Mouse (Mus musculus): ENCODE measurements around the gene Dct. TPM values are rescaled to one million over a fixed set of nuclear protein-coding genes. Genes with fewer than 3 reads are reported as not detected.

Gene Dct
- polyA plus RNA-seq, 1 experiment from 2014 or later = 1.1 TPM

DNA sequence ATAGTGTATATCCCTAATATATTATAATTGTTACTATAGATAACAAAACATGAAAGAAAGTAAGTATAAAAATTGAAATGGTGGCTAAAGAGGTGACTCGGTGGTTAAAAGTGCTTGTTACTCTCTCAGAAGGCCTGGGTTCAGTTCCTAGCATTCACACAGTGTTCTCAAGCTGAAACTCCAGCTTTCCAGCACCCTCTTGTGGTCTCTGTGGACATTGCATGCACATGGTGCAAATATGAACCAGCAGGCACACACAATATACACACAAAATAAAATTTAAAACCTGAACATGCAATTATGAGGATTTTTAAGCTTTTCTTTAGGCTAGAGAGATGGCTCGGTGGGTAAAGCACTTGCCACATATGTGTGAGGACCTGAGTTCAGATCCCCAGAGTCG, 24.5 kb downstream of the Dct start:
- H3K27ac ChIP-seq = no peak overlapping the region
- ATAC-seq (ENCODE audit: low FRiP score) = no peak
- no peaks in the 10 kb centered on the region for H3K27me3 ChIP-seq
- H3K9ac ChIP-seq = no peak overlapping the region
- no peak overlapping the region for H3K4me3 ChIP-seq
- no peaks in the 10 kb centered on the region for H3K36me3 ChIP-seq
- no peak overlapping the region for H3K4me2 ChIP-seq
- H3K4me1 ChIP-seq (replicated peaks) = no peaks in the 10 kb centered on the region; the same call in 1 of the 2 replicates
- WGBS = 94% methylated on average over 3 of the region's 3 CpGs
- peaks cover 26% of the 10 kb centered on the region for H3K9me3 ChIP-seq

DNA sequence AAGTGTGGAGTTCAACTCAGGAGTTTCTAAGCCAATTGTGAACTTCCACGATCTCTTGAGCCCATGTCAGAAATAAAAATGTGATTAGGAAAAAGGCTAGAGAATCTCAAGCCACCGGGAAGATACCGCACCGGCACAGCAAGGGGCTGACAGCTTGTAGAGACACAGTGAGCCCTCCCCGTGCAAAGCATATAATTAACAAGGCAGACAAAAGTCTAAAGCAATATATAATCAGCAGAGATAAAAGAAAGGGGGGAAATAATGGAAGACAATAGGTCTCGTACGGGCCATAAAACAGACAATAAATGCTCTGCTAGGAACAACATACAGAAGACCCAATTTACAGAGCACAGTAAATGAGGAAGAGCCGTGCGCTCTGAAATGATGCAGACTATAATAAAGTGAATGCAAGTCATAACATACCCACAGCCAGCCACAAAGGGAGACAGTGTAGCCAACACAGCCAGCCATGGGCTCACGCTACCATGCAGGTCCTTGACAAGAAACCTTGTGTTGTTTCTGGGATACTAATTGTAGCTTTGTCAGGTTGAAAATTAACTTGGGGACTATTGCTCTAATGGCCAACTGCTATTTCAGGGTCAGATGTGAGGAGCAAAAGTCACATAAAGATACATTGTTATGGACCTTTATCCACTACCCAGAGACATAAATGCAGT, 30.0 kb downstream of the Dct start:
- no peaks in the 10 kb centered on the region for H3K27me3 ChIP-seq
- no peak overlapping the region for H3K9ac ChIP-seq
- H3K36me3 ChIP-seq = no peaks in the 10 kb centered on the region
- no peak overlapping the region for H3K4me2 ChIP-seq
- H3K27ac ChIP-seq = no peak overlapping the region
- ATAC-seq (ENCODE audit: low FRiP score) = no peak
- H3K4me1 ChIP-seq (replicated peaks) = no peaks in the 10 kb centered on the region; the same call in 1 of the 2 replicates
- 42% methylated on average over 10 of the region's 10 CpGs for WGBS
- H3K4me3 ChIP-seq = no peak overlapping the region
- H3K9me3 ChIP-seq = no peaks in the 10 kb centered on the region

DNA sequence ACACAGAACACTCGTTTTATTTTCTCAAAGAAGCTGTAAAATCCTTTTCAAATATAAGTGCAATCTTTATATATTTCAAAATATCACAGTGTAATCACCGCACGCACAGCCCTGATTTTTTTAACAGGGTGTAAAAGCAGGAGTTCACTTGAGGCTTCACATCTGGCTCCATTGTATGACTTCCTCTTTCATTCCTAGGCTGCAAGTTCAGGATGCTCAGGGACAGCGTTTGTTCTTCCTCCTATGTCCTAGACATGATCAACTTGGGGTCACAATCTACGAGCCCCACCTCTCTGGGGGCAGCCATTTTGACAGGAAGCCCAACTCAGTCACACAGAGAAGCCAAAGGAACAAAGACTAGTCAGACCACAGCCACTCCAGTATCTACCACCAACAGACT, 32.7 kb downstream of the Dct start:
- no peak overlapping the region for H3K4me2 ChIP-seq
- no peak overlapping the region for H3K27ac ChIP-seq
- H3K4me3 ChIP-seq = no peak overlapping the region
- no peaks in the 10 kb centered on the region; the same call in 1 of the 2 replicates for H3K4me1 ChIP-seq (replicated peaks)
- H3K9ac ChIP-seq = no peak overlapping the region
- H3K36me3 ChIP-seq = no peaks in the 10 kb centered on the region
- WGBS = 88% methylated on average over 5 of the region's 5 CpGs
- no peaks in the 10 kb centered on the region for H3K9me3 ChIP-seq
- 0 out of 2 replicates have a peak, but pooled peaks cover 5% of the 10 kb centered on the region for H3K27me3 ChIP-seq
- ATAC-seq (ENCODE audit: low FRiP score) = no peak

DNA sequence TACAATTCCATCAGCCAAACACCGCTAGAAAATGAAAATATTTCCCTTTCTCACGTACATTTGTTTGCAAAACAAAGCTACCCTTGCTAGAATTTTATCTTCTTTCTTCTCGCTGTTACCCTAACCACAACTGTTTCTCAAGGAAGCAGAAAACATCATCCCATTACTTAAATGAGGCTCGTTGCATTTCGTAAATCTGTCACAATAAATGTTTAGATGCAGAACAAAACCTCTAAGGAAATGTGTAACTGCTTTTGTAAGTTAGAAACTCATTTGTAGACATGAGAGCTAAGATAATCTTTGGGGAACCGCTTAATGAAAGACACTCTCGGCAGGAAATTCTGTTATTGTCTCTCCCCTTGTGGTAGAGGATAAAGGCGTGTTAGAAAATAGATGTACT, 38.8 kb downstream of the Dct start:
- no peaks in the 10 kb centered on the region for H3K9me3 ChIP-seq
- no peaks in the 10 kb centered on the region for H3K36me3 ChIP-seq
- ATAC-seq (ENCODE audit: low FRiP score) = no peak
- WGBS = 69% methylated on average over 8 of the region's 8 CpGs
- H3K9ac ChIP-seq = no peak overlapping the region
- no peak overlapping the region for H3K27ac ChIP-seq
- H3K4me1 ChIP-seq (replicated peaks) = no peaks in the 10 kb centered on the region
- H3K27me3 ChIP-seq = 0 out of 2 replicates have a peak, but pooled peaks cover 5% of the 10 kb centered on the region
- no peak overlapping the region for H3K4me2 ChIP-seq
- no peak overlapping the region for H3K4me3 ChIP-seq

DNA sequence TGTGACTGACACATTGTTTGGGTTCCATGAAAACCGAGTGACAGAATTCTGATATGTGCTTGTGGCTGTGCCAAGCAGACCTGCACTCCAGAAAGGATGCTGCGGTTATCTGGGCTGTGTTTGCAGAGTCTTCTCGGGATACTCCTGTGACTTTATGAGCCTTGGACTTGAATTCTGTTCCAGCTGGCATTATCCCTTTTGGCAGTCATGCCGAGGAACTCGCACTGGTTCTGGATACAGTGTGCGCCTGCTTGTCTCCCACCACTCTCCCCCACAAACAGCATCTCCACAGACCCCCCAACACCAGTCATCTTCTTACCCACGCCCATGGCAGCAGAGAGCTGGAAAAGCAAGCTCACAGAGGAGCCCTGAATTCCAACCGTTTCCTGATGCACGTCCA, 42.5 kb downstream of the Dct start:
- Histone ChIP-seq H3K4me1 (replicated peaks) (no peaks in the 10 kb centered on the region), H3K36me3 (no peaks in the 10 kb centered on the region), H3K4me3 (no peak overlapping the region), H3K9me3 (no peaks in the 10 kb centered on the region), H3K4me2 (no peak overlapping the region), H3K27ac (no peak overlapping the region), H3K27me3 (peaks cover 3% of the 10 kb centered on the region; the same call in 1 of the 2 replicates), H3K9ac (no peak overlapping the region)
- no peak for ATAC-seq (ENCODE audit: low FRiP score)
- WGBS = 81% methylated on average over 9 of the region's 9 CpGs

DNA sequence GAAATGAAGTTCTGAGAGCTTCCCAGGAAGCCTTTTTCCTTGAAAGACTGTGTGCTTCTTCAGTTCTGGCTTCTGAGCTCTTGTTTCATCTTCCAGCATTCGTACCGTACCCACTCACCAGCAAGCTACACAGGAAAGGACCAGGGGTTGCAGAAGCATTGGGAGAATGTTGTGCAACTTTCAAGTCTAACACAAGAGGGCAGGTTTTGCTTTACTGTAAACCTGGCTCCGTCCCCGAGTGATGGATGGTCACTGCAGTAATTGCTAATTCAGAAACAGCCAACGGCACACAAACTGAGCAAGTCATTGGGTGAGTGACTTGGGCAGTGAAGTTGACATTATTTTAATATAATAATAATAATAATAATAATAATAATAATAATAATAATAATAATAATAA, 46.3 kb downstream of the Dct start:
- no peaks in the 10 kb centered on the region for H3K36me3 ChIP-seq
- no peak overlapping the region for H3K4me3 ChIP-seq
- WGBS = 20% methylated on average over 5 of the region's 5 CpGs
- H3K4me1 ChIP-seq (replicated peaks) = peaks cover 17% of the 10 kb centered on the region
- H3K9me3 ChIP-seq = no peaks in the 10 kb centered on the region
- no peak overlapping the region for H3K27ac ChIP-seq
- ATAC-seq (ENCODE audit: low FRiP score) = peak; percentile 27; the same call in 1 of the 2 replicates
- H3K27me3 ChIP-seq = peaks cover 7% of the 10 kb centered on the region; the same call in 1 of the 2 replicates
- H3K4me2 ChIP-seq = no peak overlapping the region
- H3K9ac ChIP-seq = no peak overlapping the region

DNA sequence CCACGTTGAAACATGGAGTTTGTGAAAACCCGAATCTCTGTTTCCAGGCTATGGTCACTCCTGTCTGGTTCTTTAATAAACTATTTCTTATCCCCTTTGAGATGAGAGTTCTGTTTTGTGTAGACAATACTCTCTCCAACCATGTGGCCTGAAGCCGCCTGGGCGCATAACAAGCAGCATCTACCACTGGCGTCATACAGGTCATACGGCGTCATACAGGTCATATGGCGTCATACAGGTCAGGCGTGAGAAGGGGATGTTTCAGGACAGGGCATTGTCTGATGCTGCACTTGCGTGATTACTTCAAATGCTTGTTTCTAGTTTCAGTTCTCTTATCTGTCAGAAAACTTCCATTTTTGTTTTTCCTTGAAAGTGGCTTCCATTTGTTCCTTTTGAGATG, 47.6 kb downstream of the Dct start:
- Histone ChIP-seq H3K9ac (no peak overlapping the region), H3K4me3 (no peak overlapping the region), H3K4me2 (no peak overlapping the region), H3K4me1 (replicated peaks) (peaks cover 20% of the 10 kb centered on the region), H3K9me3 (no peaks in the 10 kb centered on the region), H3K27ac (no peak overlapping the region), H3K36me3 (no peaks in the 10 kb centered on the region), H3K27me3 (peaks cover 12% of the 10 kb centered on the region)
- 92% methylated on average over 10 of the region's 10 CpGs for WGBS
- no peak for ATAC-seq (ENCODE audit: low FRiP score)

DNA sequence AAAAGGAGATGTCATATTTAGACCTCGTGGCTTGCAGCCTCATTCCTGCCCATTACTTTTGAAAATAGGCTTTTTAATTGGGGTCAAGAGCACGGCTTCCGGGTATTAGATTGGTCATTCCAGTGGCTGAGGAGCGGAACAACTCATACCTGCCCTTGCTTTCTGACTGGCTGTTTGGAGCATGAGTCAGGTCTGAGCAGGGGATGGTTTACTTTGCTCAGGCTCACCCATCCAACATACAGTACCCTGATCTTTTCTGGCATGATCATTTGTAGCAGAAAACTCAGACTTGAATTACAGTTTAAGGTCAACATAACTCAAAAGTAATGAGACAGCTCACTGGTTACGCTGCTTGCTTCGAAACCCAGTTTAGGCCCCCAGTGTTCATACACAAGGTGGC, 58.2 kb downstream of the Dct start:
- WGBS = 97% methylated on average over 6 of the region's 6 CpGs

DNA sequence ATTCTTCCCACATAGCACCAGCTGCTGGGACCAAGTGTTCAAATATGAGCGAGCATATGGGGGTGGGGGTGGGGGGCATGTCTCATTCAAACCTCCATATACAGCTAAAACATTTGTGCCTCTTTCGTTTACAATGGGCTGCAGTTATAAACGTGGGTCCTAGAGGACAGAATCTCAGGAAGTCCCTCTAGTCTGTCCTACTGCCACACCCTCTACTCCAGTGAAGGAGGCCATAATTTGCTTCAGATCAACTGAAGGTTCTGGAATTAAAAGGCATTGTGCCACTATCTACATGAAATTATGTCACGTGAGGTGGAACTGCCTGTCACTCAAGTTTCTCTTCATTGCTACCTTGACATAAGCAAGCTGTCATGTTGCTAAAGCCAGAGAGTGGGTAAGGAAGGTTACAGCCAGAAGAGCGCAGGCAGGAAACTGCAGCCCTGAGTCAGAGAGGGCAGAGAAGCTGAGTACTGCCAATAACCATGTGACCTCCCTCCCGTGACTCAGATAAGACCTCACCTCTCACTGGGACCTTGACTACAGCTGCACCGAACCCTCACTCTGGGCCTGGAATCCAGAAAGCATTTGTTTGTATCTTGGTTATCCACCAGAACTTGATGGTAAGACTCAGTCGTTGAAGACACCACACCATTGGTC, 59.3 kb downstream of the Dct start:
- H3K27ac ChIP-seq = no peak overlapping the region
- 0 out of 2 replicates have a peak, but pooled peaks have one; percentile 32 for ATAC-seq (ENCODE audit: low FRiP score)
- H3K27me3 ChIP-seq = no peaks in the 10 kb centered on the region
- no peak overlapping the region for H3K4me2 ChIP-seq
- H3K9ac ChIP-seq = no peak overlapping the region
- H3K36me3 ChIP-seq = no peaks in the 10 kb centered on the region
- H3K4me3 ChIP-seq = no peak overlapping the region
- no peaks in the 10 kb centered on the region; the same call in 1 of the 2 replicates for H3K4me1 ChIP-seq (replicated peaks)
- 76% methylated on average over 8 of the region's 8 CpGs for WGBS
- H3K9me3 ChIP-seq = no peaks in the 10 kb centered on the region

More for the DNA sequence above, 58.2 kb downstream of the Dct start:
- H3K4me1 ChIP-seq (replicated peaks) = no peaks in the 10 kb centered on the region; the same call in 1 of the 2 replicates
- H3K36me3 ChIP-seq = no peaks in the 10 kb centered on the region
- H3K9ac ChIP-seq = no peak overlapping the region
- H3K4me2 ChIP-seq = no peak overlapping the region
- ATAC-seq (ENCODE audit: low FRiP score) = no peak
- H3K27me3 ChIP-seq = no peaks in the 10 kb centered on the region
- no peak overlapping the region for H3K27ac ChIP-seq
- no peak overlapping the region for H3K4me3 ChIP-seq
- no peaks in the 10 kb centered on the region for H3K9me3 ChIP-seq

DNA sequence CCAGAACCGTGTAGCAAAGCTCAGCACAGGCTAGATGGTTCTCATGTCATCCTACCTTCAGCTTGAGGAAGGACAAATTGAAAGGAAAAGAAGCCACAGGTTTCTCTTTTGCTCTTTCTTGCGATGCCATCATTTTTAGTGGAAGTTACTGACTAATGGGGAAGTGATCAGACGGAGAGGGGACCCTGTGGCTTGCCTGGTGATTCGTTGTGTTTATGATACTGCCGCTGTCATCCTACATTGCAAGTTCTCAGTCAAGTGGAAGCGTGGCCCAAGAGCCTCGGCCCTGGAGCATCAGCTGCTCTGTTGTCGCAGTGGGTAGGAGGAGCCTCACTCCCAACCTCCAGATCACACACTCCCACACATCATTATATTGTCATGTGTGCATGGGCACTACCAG, 61.8 kb downstream of the Dct start:
- Histone ChIP-seq H3K27me3 (no peaks in the 10 kb centered on the region), H3K27ac (no peak overlapping the region), H3K9ac (no peak overlapping the region), H3K9me3 (no peaks in the 10 kb centered on the region), H3K4me3 (no peak overlapping the region), H3K36me3 (no peaks in the 10 kb centered on the region), H3K4me1 (replicated peaks) (no peaks in the 10 kb centered on the region; the same call in 1 of the 2 replicates), H3K4me2 (no peak overlapping the region)
- no peak for ATAC-seq (ENCODE audit: low FRiP score)
- 82% methylated on average over 8 of the region's 8 CpGs for WGBS

DNA sequence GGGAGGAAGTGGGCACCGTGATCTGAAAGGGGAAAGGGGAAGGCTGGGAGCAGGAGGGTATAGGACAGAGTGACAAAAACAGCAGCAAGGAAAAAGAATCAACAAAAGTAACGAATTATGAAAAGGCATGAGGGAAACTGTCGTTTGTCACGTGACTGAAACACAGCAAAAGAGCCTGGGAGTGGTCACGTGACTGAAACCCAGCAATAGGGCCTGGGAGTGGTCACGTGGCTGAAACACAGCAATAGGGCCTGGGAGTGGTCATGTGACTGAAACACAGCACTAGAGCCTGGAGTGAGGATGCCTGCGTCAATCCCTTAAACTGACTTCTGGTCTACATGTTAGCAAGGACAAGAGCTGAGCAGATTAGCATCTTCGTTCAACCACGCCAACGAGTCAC, 63.6 kb downstream of the Dct start:
- no peaks in the 10 kb centered on the region for H3K9me3 ChIP-seq
- no peaks in the 10 kb centered on the region for H3K36me3 ChIP-seq
- no peak overlapping the region for H3K27ac ChIP-seq
- 84% methylated on average over 10 of the region's 10 CpGs for WGBS
- H3K9ac ChIP-seq = no peak overlapping the region
- H3K4me3 ChIP-seq = no peak overlapping the region
- no peak overlapping the region for H3K4me2 ChIP-seq
- ATAC-seq (ENCODE audit: low FRiP score) = no peak
- no peaks in the 10 kb centered on the region; the same call in 1 of the 2 replicates for H3K4me1 ChIP-seq (replicated peaks)
- no peaks in the 10 kb centered on the region for H3K27me3 ChIP-seq

DNA sequence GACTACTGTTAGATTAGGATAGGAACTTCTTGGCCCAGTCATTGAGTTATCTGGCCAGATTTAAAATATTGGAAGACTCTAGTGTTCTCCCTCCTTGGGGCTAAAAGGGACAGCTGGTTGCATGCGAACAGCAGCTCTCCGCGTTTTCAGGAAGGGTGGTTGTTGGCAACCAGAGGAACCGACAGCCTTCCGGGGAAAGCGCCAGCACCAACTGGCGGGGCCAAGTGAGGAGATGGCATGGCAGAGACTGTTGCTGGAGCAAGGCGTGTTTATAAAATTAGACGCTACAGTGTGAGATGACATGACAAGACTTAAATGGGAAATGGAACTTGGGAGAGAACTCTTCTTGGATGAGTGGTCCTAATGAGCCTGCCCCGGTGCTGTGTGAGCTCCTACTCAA, 70.5 kb downstream of the Dct start:
- 95% methylated on average over 10 of the region's 10 CpGs for WGBS
- no peak for ATAC-seq (ENCODE audit: low FRiP score)
- H3K36me3 ChIP-seq = no peaks in the 10 kb centered on the region
- H3K4me1 ChIP-seq (replicated peaks) = no peaks in the 10 kb centered on the region
- no peaks in the 10 kb centered on the region for H3K9me3 ChIP-seq
- no peaks in the 10 kb centered on the region for H3K27me3 ChIP-seq
- H3K27ac ChIP-seq = no peak overlapping the region
- H3K4me2 ChIP-seq = no peak overlapping the region
- no peak overlapping the region for H3K4me3 ChIP-seq
- no peak overlapping the region for H3K9ac ChIP-seq

DNA sequence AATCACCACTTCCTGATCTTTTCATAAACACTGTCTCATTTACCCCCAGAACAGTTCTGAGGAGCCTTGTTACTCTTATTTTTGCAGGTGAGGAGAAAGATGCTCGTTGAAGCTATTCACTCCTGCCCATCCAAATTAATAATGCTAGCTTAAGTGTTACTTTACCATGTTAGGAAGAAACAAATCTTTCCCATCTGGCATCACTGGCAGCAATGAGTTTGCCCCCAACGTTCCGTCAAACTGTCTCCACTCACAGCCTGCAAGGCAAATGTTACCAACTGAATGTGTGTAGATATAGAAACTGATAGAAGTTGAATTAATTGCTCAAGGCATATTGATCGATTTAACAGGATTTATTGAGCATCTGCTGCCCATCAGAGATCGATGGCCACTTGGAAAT, 79.5 kb downstream of the Dct start:
- Histone ChIP-seq H3K4me1 (replicated peaks) (no peaks in the 10 kb centered on the region), H3K27ac (no peak overlapping the region), H3K36me3 (peaks cover 4% of the 10 kb centered on the region; the same call in 1 of the 2 replicates), H3K27me3 (no peaks in the 10 kb centered on the region), H3K9me3 (no peaks in the 10 kb centered on the region), H3K4me3 (no peak overlapping the region), H3K4me2 (no peak overlapping the region), H3K9ac (no peak overlapping the region)
- no peak for ATAC-seq (ENCODE audit: low FRiP score)
- WGBS = 93% methylated on average over 5 of the region's 5 CpGs
